Mouse (Mus musculus) liver, adult 2 months (tissue): ENCODE results near the gene Lao1.

Experiments
- CTCF ChIP-seq: fragments of 200-500 bp; IDR thresholded peaks from 2 replicates; pipeline ENCODE4 v1.5.1; 2011; ENCODE audit warnings: low read depth, low read length, control low read depth
- POLR2A ChIP-seq: fragments of 200-500 bp; IDR thresholded peaks from 2 replicates; pipeline ENCODE4 v1.6.1; 2011; ENCODE audit warnings: low read length, control low read depth; ENCODE audit not compliant: insufficient read depth; ENCODE audit errors: extremely low read depth

DNA sequence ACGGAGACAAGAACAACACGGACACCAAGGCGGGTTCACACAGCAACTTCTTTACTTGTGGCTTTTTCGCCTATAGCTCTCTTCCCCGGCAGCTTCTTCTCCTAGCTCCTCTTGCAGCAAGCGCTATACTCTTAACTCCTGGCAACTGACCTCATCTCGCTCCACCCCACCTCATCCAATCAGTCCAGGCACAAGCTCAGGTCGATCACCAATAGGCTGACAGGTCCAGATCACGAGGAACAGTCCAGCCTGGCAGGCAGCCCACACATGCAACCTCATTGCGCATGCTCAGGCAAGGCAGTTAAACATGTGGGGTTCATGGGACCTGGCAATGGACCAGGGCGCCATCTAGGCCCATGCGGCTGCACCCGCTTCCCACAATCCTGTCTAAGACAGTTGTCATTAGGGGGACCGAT is 35.8 kb downstream of the Lao1 start:
- TF ChIP-seq CTCF (no peak), POLR2A (no peak)
